Mouse (Mus musculus) embryonic fibroblast, embryonic 13.5 days (primary cell): ENCODE results near the gene Dhx32.

Source experiments
- CTCF ChIP-seq: IDR thresholded peaks from 2 replicates; pipeline ENCODE4 v1.5.1; 2011; ENCODE audit warnings: mild to moderate bottlenecking, control low read depth, low read length, moderate library complexity, borderline replicate concordance; ENCODE audit not compliant: insufficient read depth
- POLR2A ChIP-seq: IDR thresholded peaks from 2 replicates; pipeline ENCODE4 v1.6.1; 2011; ENCODE audit warnings: low read depth, mild to moderate bottlenecking, control low read depth, low read length, moderate library complexity

GRCm38 (mm10) chr7:133731971-133732645 lies 50.4 kb downstream of the Dhx32 start:
- TF ChIP-seq CTCF: no peak
- no peak for TF ChIP-seq POLR2A
